Mouse (Mus musculus): Measurements from ENCODE around the gene 1700009N14Rik.

Gene 1700009N14Rik

GRCm38 (mm10) chr4:39450069-39450468 lies at the start of gene 1700009N14Rik:
Gene 1700009N14Rik (plus strand): TSS chr4:39450295.
- DNase-seq (ENCODE audit: low spot score in 2 of 2): no peak

- no peak for DNase-seq (ENCODE audit: low spot score in 2 of 2)
These were observed 12.2 kb upstream of the 1700009N14Rik start for GRCm38 (mm10) chr4:39437870-39438367.

- no peak for DNase-seq (ENCODE audit: low spot score in 2 of 2)
These were observed 24.2 kb downstream of the 1700009N14Rik start for GRCm38 (mm10) chr4:39474291-39474690.

GRCm38 (mm10) chr4:39486393-39486792 lies 36.3 kb downstream of the 1700009N14Rik start:
- no peak for DNase-seq (ENCODE audit: low spot score in 2 of 2)

- DNase-seq (ENCODE audit: low spot score in 2 of 2): no peak
These were observed 43.5 kb downstream of the 1700009N14Rik start for GRCm38 (mm10) chr4:39493596-39493995.

- no peak for DNase-seq (ENCODE audit: low spot score in 2 of 2)
These were observed 45.8 kb downstream of the 1700009N14Rik start for GRCm38 (mm10) chr4:39495875-39496274.

All from heart, adult 9 months (tissue).